Mouse (Mus musculus) spleen, adult 2 months (tissue): Measurements from ENCODE around the gene Sf1. TPM values are rescaled to one million over a fixed set of nuclear protein-coding genes. Genes with fewer than 3 reads are reported as not detected.

Experiments used
- DNase-seq, 2 experiments: peaks; one replicate each; pipeline versions ENCODE4 v3.0.0 to v3.0.0-alpha.2; 2012 to 2021; ENCODE audit warnings: low spot score in 2 of 2, low read depth in 1 of 2
- H3K27ac ChIP-seq: fragments of 200-500 bp; 2 replicates; pipeline ENCODE4 v1.5.1; 2012; ENCODE audit warnings: low read length, inconsistent platforms; ENCODE audit not compliant: insufficient read depth
- H3K27me3 ChIP-seq: fragments of 200-500 bp; 2 replicates; pipeline ENCODE4 v1.6.1; 2012; ENCODE audit warnings: mild to moderate bottlenecking, moderate library complexity, low read length, inconsistent platforms; ENCODE audit not compliant: control insufficient read depth, insufficient read depth
- H3K36me3 ChIP-seq: fragments of 200-500 bp; 2 replicates; pipeline ENCODE4 v1.6.1; 2012; ENCODE audit warnings: mild to moderate bottlenecking, low read length, inconsistent platforms; ENCODE audit not compliant: control insufficient read depth, insufficient read depth
- H3K4me1 ChIP-seq: fragments of 200-500 bp; 2 replicates; pipeline ENCODE4 v1.6.1; 2011; ENCODE audit warnings: inconsistent platforms; ENCODE audit not compliant: control insufficient read depth, insufficient read depth, insufficient read length
- H3K4me3 ChIP-seq: fragments of 200-500 bp; 2 replicates; pipeline ENCODE4 v1.5.1; 2011; ENCODE audit warnings: mild to moderate bottlenecking, inconsistent platforms; ENCODE audit not compliant: insufficient read depth, insufficient read length; ENCODE audit errors: extremely low read depth
- CTCF ChIP-seq: fragments of 200-500 bp; IDR thresholded peaks from 2 replicates; pipeline ENCODE4 v1.5.1; 2011; ENCODE audit warnings: mild to moderate bottlenecking, inconsistent platforms; ENCODE audit not compliant: insufficient read depth, insufficient read length, insufficient replicate concordance; ENCODE audit errors: extremely low read depth
- POLR2A ChIP-seq: fragments of 200-500 bp; IDR thresholded peaks from 2 replicates; pipeline ENCODE4 v1.6.1; 2011; ENCODE audit warnings: low read depth, low read length, inconsistent platforms
- WGBS: fragments of 180-500 bp; shearing (Covaris S2); methylation state at CpG from one replicate; pipeline ENCODE4 v1.1.7; 2018; 5-methylcytosine and 5-hydroxymethylcytosine counted together
- polyA plus RNA-seq: library from polyadenylated mRNA; depleted of rRNA; stranded (reverse); fragments of >200 nt; gene quantifications from 2 replicates; pipeline ENCODE4 v1.2.3, GENCODE M21; 2012

Gene Sf1
- polyA plus RNA-seq, 1 experiment, result 177 TPM

DNA sequence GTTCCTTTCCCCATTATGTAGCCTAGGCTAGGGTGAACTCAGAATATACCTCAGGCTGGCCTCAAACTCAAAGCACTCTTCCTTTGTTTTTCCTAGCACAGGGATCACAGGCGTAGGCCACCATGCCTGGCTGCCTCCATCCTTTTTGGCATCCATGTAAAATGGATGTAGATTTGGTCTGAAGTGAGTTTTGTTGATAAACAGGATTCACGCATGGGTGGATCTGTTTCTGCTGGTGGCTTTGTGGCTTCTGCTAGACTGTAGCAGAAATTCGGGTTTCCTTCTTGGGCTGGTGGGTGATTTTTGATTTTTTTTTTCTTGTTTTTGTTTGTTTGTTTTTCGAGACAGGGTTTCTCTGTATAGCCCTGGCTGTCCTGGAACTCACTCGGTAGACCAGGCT is 46.4 kb downstream of the Sf1 start:
- no peak for TF ChIP-seq POLR2A
- TF ChIP-seq CTCF, result no peak
- WGBS, result 49% methylated on average over 5 of the region's 5 CpGs
- DNase-seq, result peak in 1 of 2 experiments; percentile 36
- H3K27me3 ChIP-seq, result no peaks in the 10 kb centered on the region
- peaks cover 49% of the 10 kb centered on the region for H3K36me3 ChIP-seq
- H3K4me3 ChIP-seq, result no peak overlapping the region
- H3K4me1 ChIP-seq, result peaks cover 14% of the 10 kb centered on the region
- peak overlapping the region; percentile 41 for H3K27ac ChIP-seq

DNA sequence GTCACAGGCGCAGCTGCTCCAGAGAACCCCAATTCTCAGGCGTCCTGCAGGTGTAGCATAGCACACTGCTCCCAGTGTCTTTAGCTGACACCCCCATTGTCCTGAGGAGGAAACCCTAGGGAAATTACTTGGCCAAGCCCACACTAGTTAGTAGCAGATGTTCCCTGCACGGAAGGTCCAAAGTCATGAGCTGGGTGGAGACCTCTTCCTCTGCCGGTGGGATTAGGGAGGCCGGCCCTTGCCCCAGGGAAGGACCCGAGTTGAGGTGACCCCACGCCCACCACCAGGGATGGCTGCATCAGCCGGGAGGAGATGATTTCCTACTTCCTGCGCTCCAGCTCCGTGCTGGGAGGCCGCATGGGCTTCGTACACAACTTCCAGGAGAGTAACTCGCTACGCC is 49.3 kb downstream of the Sf1 start:
- no peak for DNase-seq
- H3K4me3 ChIP-seq, result no peak overlapping the region
- H3K4me1 ChIP-seq, result peaks cover 14% of the 10 kb centered on the region
- WGBS, result 89% methylated on average over 14 of the region's 14 CpGs
- no peak overlapping the region for H3K27ac ChIP-seq
- no peaks in the 10 kb centered on the region for H3K27me3 ChIP-seq
- no peak for TF ChIP-seq POLR2A
- peaks cover 39% of the 10 kb centered on the region for H3K36me3 ChIP-seq

DNA sequence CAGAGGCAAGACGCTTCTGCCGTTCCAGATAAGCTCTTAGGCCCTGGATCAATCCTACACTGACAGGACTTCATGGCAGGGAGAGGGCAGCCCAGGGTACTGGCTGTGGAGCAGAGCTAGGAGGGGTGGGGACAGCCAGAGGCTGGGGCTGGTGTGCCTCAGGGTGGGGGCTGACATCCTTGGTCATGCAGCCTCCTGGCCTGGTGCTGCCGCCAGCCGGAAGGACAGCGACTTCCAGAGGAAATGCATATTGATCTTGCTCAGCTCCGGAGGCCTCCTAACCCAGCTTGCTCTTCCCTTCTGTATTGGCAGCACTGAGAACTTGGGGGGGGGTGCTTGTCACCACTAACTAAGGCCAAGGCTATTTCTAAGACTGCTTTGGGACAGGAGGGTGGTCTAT is 52.0 kb downstream of the Sf1 start:
- 76% methylated on average over 6 of the region's 6 CpGs for WGBS
- DNase-seq, result no peak
- H3K27ac ChIP-seq, result no peak overlapping the region
- TF ChIP-seq POLR2A, result no peak
- TF ChIP-seq CTCF, result no peak
- H3K36me3 ChIP-seq, result peaks cover 25% of the 10 kb centered on the region
- H3K4me1 ChIP-seq, result no peaks in the 10 kb centered on the region; the same call in none of the 2 replicates
- no peak overlapping the region for H3K4me3 ChIP-seq
- peaks cover 9% of the 10 kb centered on the region; the same call in 1 of the 2 replicates for H3K27me3 ChIP-seq

DNA sequence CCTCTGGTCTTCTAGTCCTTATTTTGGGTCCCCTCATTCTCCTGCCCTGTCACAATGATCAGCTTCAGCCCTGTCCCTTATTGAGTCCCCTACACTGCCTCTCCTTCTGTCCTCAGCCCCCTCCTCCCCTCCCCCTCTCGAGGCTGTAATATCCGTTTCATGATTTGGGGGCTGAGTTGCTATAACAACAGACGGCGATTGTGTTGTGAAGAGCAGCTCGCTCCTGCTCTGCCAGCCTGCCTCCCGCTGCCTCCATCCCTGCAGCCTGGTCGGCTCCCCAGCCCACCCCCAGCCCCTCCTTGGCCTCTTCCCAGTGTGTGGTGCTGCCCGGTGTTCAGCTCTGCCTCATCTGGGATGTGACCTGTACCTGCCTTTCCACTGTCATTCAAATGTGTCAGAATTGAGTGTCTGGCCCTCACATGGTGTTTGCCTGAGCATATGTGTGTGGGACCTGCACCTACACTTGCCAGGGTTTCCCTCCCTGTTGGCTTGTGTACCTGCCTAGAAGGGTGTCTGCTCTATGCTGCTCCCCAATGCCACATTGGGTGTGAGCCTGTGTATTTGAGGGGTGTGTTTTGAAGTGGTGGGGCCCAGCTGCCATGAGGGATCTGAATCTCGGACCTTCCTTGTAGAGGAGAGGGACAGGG is 52.8 kb downstream of the Sf1 start:
- Histone ChIP-seq H3K4me1 (no peaks in the 10 kb centered on the region; the same call in 1 of the 2 replicates), H3K4me3 (no peak overlapping the region), H3K27me3 (peaks cover 9% of the 10 kb centered on the region; the same call in 1 of the 2 replicates), H3K36me3 (peaks cover 21% of the 10 kb centered on the region), H3K27ac (no peak overlapping the region)
- DNase-seq, result no peak
- WGBS, result 51% methylated on average over 9 of the region's 9 CpGs
- TF ChIP-seq CTCF, result no peak
- no peak for TF ChIP-seq POLR2A

DNA sequence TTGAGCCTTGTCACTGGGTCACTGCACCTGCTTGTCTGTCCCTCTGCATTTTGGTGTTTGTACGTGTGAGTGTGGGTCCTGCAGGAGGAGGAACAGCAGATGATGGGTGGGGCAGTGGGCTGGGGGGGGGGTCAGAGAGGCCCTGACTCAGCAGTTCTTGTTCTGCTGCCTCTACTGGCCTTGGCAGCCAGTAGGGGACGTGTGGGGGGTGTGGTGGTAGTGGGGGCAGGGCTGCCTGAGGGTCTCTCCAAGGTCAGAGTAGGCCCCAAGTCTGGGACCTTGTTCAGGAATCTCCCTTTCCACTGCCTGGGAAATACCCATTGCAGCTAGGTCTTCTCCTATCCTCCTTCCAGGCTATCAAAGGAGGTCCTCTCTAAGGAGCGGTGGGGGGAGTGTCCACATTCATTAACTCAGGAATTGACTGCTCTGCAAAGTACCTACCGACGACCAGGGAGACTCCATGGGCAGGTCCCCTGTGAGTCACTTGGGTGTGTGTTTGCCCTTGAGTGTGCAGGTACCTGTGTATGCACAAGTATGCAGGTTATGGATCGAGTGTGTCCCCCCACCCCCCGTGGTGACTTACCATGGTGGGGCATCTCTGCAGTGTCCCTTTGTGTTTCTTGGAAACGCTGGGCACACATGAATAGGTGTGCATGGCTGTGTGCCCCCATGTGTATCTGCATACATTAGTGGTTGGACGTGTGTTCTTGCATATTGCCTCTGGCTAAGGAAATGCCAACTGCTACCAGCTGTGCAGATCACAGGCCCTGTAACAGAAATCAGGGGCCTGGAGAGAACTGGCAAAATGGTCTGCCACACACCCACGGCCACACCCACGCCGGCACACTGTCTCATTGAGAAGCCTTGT is 53.6 kb downstream of the Sf1 start:
- Histone ChIP-seq H3K27ac (no peak overlapping the region), H3K4me3 (no peak overlapping the region), H3K36me3 (peaks cover 19% of the 10 kb centered on the region), H3K4me1 (no peaks in the 10 kb centered on the region; the same call in 1 of the 2 replicates), H3K27me3 (peaks cover 9% of the 10 kb centered on the region; the same call in 1 of the 2 replicates)
- no peak for DNase-seq
- 61% methylated on average over 12 of the region's 12 CpGs for WGBS
- TF ChIP-seq CTCF (no peak), POLR2A (no peak)

DNA sequence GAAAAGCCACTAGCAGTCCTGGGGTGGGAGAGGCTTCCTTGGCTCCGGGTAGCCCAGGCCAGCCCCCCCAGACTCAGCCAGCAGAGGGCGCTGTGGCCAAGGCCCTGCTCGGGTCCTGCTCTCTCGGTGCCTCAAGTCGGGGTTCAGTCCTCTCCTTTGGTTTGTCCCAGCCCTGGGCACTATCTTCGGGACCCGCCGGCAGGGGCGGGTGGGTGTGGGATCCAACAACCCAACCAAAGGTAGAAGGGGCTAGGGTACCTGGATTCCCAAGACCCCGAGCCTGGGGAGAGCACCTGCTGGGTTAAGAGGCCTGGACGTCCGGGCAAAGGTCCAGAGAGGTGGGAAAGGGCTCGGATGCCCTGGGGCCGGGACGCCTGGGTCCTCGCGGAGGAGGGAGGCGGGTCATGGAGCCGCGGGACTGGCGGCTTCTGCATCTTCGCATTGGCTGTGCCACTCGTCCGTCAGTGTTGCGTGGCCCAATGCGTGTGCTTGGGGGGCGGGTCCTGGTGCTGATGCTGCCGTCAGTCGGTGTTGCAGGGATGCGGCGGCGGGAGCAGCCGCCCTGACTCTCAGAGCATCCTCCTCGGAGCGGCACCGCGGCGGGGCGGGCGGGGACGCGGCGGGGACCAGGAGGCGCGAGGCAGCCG is 54.9 kb downstream of the Sf1 start, which contains the start of gene Nrxn2:
Gene Nrxn2 (plus strand): TSS at position 499 of the 647 bp plus-strand sequence.
- peaks cover 11% of the 10 kb centered on the region for H3K36me3 ChIP-seq
- WGBS, result 3% methylated on average over 46 of the region's 46 CpGs
- peaks cover 9% of the 10 kb centered on the region; the same call in 1 of the 2 replicates for H3K27me3 ChIP-seq
- H3K4me3 ChIP-seq, result peak within 1 kb of the TSS; percentile 53
- TF ChIP-seq POLR2A, result no peak
- peak; percentile 97 for TF ChIP-seq CTCF
- peak; percentile 70 to 81 for DNase-seq
- no peaks in the 10 kb centered on the region; the same call in 1 of the 2 replicates for H3K4me1 ChIP-seq
- no peak within 1 kb of the TSS for H3K27ac ChIP-seq
